In genomic region chr9:27501816-27502215, GRCm38 (mm10) we compare ENCODE assay signal across 17 mouse cellular contexts.
"Had no signal": no experiment of that assay in that cellular context is flagged by ENCODE, and none has a peak within 500 bp of the region (broad histone marks: within the 10 kb centered on the region; RNA-seq: fewer than 3 reads in every experiment).

No protein-coding gene starts in this region.

- H3K27ac ChIP-seq: lung, embryonic 15.5 days; macrophage; midbrain, embryonic 13.5 days; neural tube, embryonic 12.5 days; stomach, embryonic 15.5 days; stomach, postnatal 0 days had no signal

- H3K9me3 ChIP-seq: lung, embryonic 15.5 days; megakaryocyte, embryonic 14.5 days; midbrain, embryonic 13.5 days; neural tube, embryonic 12.5 days; stomach, embryonic 15.5 days had no signal

- H3K4me3 ChIP-seq: lung, embryonic 15.5 days; megakaryocyte, embryonic 14.5 days; midbrain, embryonic 13.5 days; neural tube, embryonic 12.5 days; stomach, embryonic 15.5 days had no signal

- DNase-seq: liver, postnatal 0 days; lung, adult 2 months; lung, postnatal 14 days; lung, postnatal 36 days; right cerebral cortex, postnatal 14 days; thymus, adult 2 months; thymus, postnatal 25 days; thymus, postnatal 4 days had no signal

- H3K4me2 ChIP-seq: lung, embryonic 15.5 days; midbrain, embryonic 11.5 days; midbrain, embryonic 13.5 days; neural tube, embryonic 12.5 days; stomach, embryonic 15.5 days had no signal

- H3K4me1 ChIP-seq: lung, embryonic 15.5 days; megakaryocyte, embryonic 14.5 days; neural tube, embryonic 12.5 days; stomach, embryonic 15.5 days had no signal

- ATAC-seq: liver, postnatal 0 days; lung, postnatal 0 days; midbrain, embryonic 13.5 days had no signal

- H3K27me3 ChIP-seq: lung, embryonic 15.5 days; midbrain, embryonic 13.5 days; neural tube, embryonic 12.5 days; stomach, embryonic 15.5 days had no signal

- H3K36me3 ChIP-seq: lung, embryonic 15.5 days; midbrain, embryonic 13.5 days; neural tube, embryonic 12.5 days; stomach, embryonic 15.5 days had no signal

- H3K9ac ChIP-seq: liver, postnatal 0 days; lung, embryonic 15.5 days; midbrain, embryonic 13.5 days; neural tube, embryonic 12.5 days; stomach, embryonic 15.5 days had no signal
